ENCODE assay signal across 8 mouse cellular contexts in the genomic region with DNA sequence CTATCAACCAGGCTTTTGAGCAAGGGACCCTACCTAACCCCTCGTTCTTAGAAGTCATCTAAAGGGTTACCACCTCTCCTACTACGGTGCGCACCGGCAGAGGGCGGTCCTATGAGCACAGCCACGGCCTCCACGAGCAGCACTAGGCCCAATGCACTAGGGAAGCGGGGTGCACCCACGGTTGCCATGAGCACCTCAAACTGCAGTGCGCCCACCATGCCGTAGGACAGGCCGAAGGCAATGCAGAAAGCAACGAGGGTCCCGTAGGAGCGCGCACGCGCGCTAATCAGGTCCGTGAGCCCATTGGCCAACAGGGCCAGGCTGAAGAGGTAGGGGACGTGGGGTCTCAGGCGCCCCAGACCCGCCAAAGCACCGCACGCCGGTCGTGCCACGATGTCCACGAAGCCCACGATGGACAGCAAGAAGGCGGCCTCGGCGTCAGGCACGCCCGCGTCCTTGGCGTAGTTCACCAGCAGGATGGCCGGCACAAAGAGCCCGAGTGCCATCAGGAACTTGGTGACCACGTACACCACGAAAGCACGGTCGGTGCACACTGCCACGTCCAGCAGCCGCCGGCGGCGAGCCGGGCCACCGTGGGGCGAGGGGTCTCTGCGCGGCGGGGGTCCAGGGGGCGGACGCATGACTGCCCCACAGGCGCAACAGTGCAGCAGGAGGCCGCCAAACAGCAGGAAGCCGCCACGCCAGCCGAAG. TPM values are rescaled to one million over a fixed set of nuclear protein-coding genes. Genes with fewer than 3 reads are reported as not detected.
DNase-seq lines count a peak whose midpoint lies in the region; ATAC-seq and TF ChIP-seq lines count a peak whose summit lies in the region.

No protein-coding gene starts in this region.

- TF ChIP-seq CTCF in cerebellum, adult 2 months (IDR thresholded peaks at IDR 0.05; ENCODE audit: borderline replicate concordance, insufficient read depth, low read depth, low read length), result no peak

- no peak for TF ChIP-seq POLR2A in cerebellum, adult 2 months (IDR thresholded peaks at IDR 0.05; ENCODE audit: borderline replicate concordance, insufficient read depth, low read length)

- peak overlapping the region; percentile 3 for H3K4me3 ChIP-seq in cerebellum, adult 2 months (replicated peaks; ENCODE audit: insufficient read depth, low read depth, low read length)
- peak overlapping the region; percentile 28 for H3K4me3 ChIP-seq in neural tube, embryonic 11.5 days (ENCODE audit: low read depth, low read length)
- peak overlapping the region; percentile 50 for H3K4me3 ChIP-seq in heart, embryonic 16.5 days (ENCODE audit: low read length)
- H3K4me3 ChIP-seq in limb, embryonic 15.5 days, result peak overlapping the region; percentile 40
- H3K4me3 ChIP-seq in stomach, embryonic 14.5 days (ENCODE audit: low read depth, low read length), result peak overlapping the region; percentile 35

- no peaks in the 10 kb centered on the region for H3K9me3 ChIP-seq in neural tube, embryonic 11.5 days (ENCODE audit: control insufficient read depth, low read length)
- H3K9me3 ChIP-seq in heart, embryonic 16.5 days (replicated peaks; ENCODE audit: control insufficient read depth, low read length), result no peaks in the 10 kb centered on the region
- H3K9me3 ChIP-seq in limb, embryonic 15.5 days, result no peaks in the 10 kb centered on the region
- no peaks in the 10 kb centered on the region for H3K9me3 ChIP-seq in stomach, embryonic 14.5 days (ENCODE audit: control insufficient read depth, low read depth, low read length)

- H3K27ac ChIP-seq in cerebellum, adult 2 months (ENCODE audit: insufficient read depth, low read length), result no peak overlapping the region
- H3K27ac ChIP-seq in neural tube, embryonic 11.5 days (ENCODE audit: low read depth, low read length), result no peak overlapping the region
- H3K27ac ChIP-seq in heart, embryonic 16.5 days (ENCODE audit: low read length), result no peak overlapping the region
- no peak overlapping the region for H3K27ac ChIP-seq in limb, embryonic 15.5 days
- no peak overlapping the region for H3K27ac ChIP-seq in stomach, embryonic 14.5 days (ENCODE audit: low read length)

- ATAC-seq in neural tube, embryonic 11.5 days (ENCODE audit: insufficient read depth, low FRiP score, low TSS enrichment), result peak; percentile 53; the same call in 1 of the 2 replicates
- peak; percentile 58 for ATAC-seq in heart, embryonic 16.5 days (replicated peaks; ENCODE audit: extremely low read depth, insufficient read depth, low FRiP score)
- no peak for ATAC-seq in limb, embryonic 15.5 days (ENCODE audit: insufficient number of reproducible peaks, low FRiP score, low TSS enrichment, low read depth)
- ATAC-seq in stomach, embryonic 14.5 days (ENCODE audit: insufficient number of reproducible peaks, insufficient read depth, low FRiP score, low read depth), result peak; percentile 50
- no peak for ATAC-seq in monocyte, adult 5-6 weeks (replicated peaks; ENCODE audit: insufficient number of reproducible peaks, low FRiP score, low TSS enrichment, poor library complexity, severe bottlenecking)

- no peak for DNase-seq in cerebellum, adult 2 months
- no peak for DNase-seq in cerebellum, adult 9-10 months
- peak; percentile 47 for DNase-seq in neural tube, embryonic 11.5 days (ENCODE audit: low spot score)
- no peak for DNase-seq in neural tube, embryonic 10.5 days (ENCODE audit: extremely low spot score, low spot score)

- H3K4me2 ChIP-seq in neural tube, embryonic 11.5 days (ENCODE audit: low read depth), result peak overlapping the region; percentile 65
- H3K4me2 ChIP-seq in heart, embryonic 16.5 days (ENCODE audit: low read depth, low read length), result peak overlapping the region; percentile 84
- H3K4me2 ChIP-seq in limb, embryonic 15.5 days, result peak overlapping the region; percentile 87
- H3K4me2 ChIP-seq in stomach, embryonic 14.5 days (replicated peaks; ENCODE audit: low read depth, low read length), result peak overlapping the region; percentile 83

- H3K4me1 ChIP-seq in cerebellum, adult 2 months (ENCODE audit: control insufficient read depth, insufficient read depth, low read length), result peaks cover 4% of the 10 kb centered on the region; the same call in 1 of the 2 replicates
- peaks cover 3% of the 10 kb centered on the region; the same call in 1 of the 2 replicates for H3K4me1 ChIP-seq in neural tube, embryonic 11.5 days (ENCODE audit: control insufficient read depth, insufficient read depth, low read length)
- H3K4me1 ChIP-seq in heart, embryonic 16.5 days (ENCODE audit: control insufficient read depth, insufficient read depth, low read length), result peaks cover 10% of the 10 kb centered on the region
- peaks cover 17% of the 10 kb centered on the region for H3K4me1 ChIP-seq in limb, embryonic 15.5 days
- 0 out of 2 replicates have a peak, but pooled peaks cover 8% of the 10 kb centered on the region for H3K4me1 ChIP-seq in stomach, embryonic 14.5 days (ENCODE audit: control insufficient read depth, insufficient read depth, low read length)

- 2% methylated on average over 61 of the region's 61 CpGs for whole genome bisulfite sequencing in cerebellum, adult 2 months
- 3% methylated on average over 60 of the region's 61 CpGs for WGBS in neural tube, embryonic 11.5 days
- 2% methylated on average over 61 of the region's 61 CpGs for WGBS in heart, embryonic 16.5 days
- 2% methylated on average over 61 of the region's 61 CpGs for WGBS in limb, embryonic 15.5 days
- 2% methylated on average over 61 of the region's 61 CpGs for WGBS in stomach, embryonic 14.5 days

- H3K9ac ChIP-seq in neural tube, embryonic 11.5 days (ENCODE audit: low read length), result peak overlapping the region; percentile 49
- H3K9ac ChIP-seq in heart, embryonic 16.5 days (ENCODE audit: low read length), result peak overlapping the region; percentile 77
- H3K9ac ChIP-seq in limb, embryonic 15.5 days, result peak overlapping the region; percentile 44
- peak overlapping the region; percentile 47 for H3K9ac ChIP-seq in stomach, embryonic 14.5 days (replicated peaks; ENCODE audit: low read depth, low read length)

- no peaks in the 10 kb centered on the region for H3K36me3 ChIP-seq in neural tube, embryonic 11.5 days (ENCODE audit: control insufficient read depth, insufficient read depth, low read length)
- peaks cover 14% of the 10 kb centered on the region for H3K36me3 ChIP-seq in heart, embryonic 16.5 days (ENCODE audit: control insufficient read depth, insufficient read depth)
- H3K36me3 ChIP-seq in limb, embryonic 15.5 days, result peaks cover 27% of the 10 kb centered on the region
- H3K36me3 ChIP-seq in stomach, embryonic 14.5 days (ENCODE audit: control insufficient read depth, insufficient read depth, low read length), result peaks cover 8% of the 10 kb centered on the region; the same call in 1 of the 2 replicates

- H3K27me3 ChIP-seq in cerebellum, adult 2 months (ENCODE audit: control insufficient read depth, insufficient read depth, low read length), result no peaks in the 10 kb centered on the region
- H3K27me3 ChIP-seq in neural tube, embryonic 11.5 days (ENCODE audit: control insufficient read depth, insufficient read depth, low read length), result peaks cover 32% of the 10 kb centered on the region
- H3K27me3 ChIP-seq in heart, embryonic 16.5 days (ENCODE audit: control insufficient read depth, insufficient read depth, low read length), result peaks cover 8% of the 10 kb centered on the region
- peaks cover 46% of the 10 kb centered on the region for H3K27me3 ChIP-seq in limb, embryonic 15.5 days
- H3K27me3 ChIP-seq in stomach, embryonic 14.5 days (ENCODE audit: control insufficient read depth, insufficient read depth, low read length), result 0 out of 2 replicates have a peak, but pooled peaks cover 6% of the 10 kb centered on the region

RNA-seq across cellular contexts. Expression of gene Slc16a8, which starts 2.6 kb away (rescaled TPM):
- 0.47 and 1.7 TPM in 2 replicates for polyA plus RNA-seq in cerebellum, adult 2 months (2012; rRNA removed)
- not detected in 2 replicates for polyA plus RNA-seq in neural tube, embryonic 11.5 days (2014; fragmentation: Nextera tagmentation; extraction: Ambion mirVana)
- polyA plus RNA-seq in heart, embryonic 16.5 days (2015; fragmentation: Nextera tagmentation; extraction: Ambion mirVana), result 0.47 and 0.95 TPM in 2 replicates
- 0.12 and 0.36 TPM in 2 replicates for polyA plus RNA-seq in limb, embryonic 15.5 days (2015; fragmentation: Nextera tagmentation; extraction: Ambion mirVana)
- 0.18 and 0.19 TPM in 2 replicates for polyA plus RNA-seq in stomach, embryonic 14.5 days (2014; fragmentation: Nextera tagmentation; extraction: Ambion mirVana)
- total RNA-seq in monocyte, adult 5-6 weeks (2017), result not detected in 3 replicates

RNA-seq across cellular contexts. Expression of gene Gm49486, which starts 22.7 kb away (rescaled TPM):
- 0.33 and 0.67 TPM in 2 replicates for polyA plus RNA-seq in cerebellum, adult 2 months (2012; rRNA removed)
- 0.38 and 0.49 TPM in 2 replicates for polyA plus RNA-seq in neural tube, embryonic 11.5 days (2014; fragmentation: Nextera tagmentation; extraction: Ambion mirVana)
- 0.63 and 0.67 TPM in 2 replicates for polyA plus RNA-seq in heart, embryonic 16.5 days (2015; fragmentation: Nextera tagmentation; extraction: Ambion mirVana)
- 1.1 and 1.2 TPM in 2 replicates for polyA plus RNA-seq in limb, embryonic 15.5 days (2015; fragmentation: Nextera tagmentation; extraction: Ambion mirVana)
- polyA plus RNA-seq in stomach, embryonic 14.5 days (2014; fragmentation: Nextera tagmentation; extraction: Ambion mirVana), result 0.93 and 1.3 TPM in 2 replicates
- total RNA-seq in monocyte, adult 5-6 weeks (2017), result not detected in 3 replicates

RNA-seq across cellular contexts. Expression of gene Pick1, which starts 23.0 kb away (rescaled TPM):
- polyA plus RNA-seq in cerebellum, adult 2 months (2012; rRNA removed), result 93.1 and 95.8 TPM in 2 replicates
- 27.3 and 28.8 TPM in 2 replicates for polyA plus RNA-seq in neural tube, embryonic 11.5 days (2014; fragmentation: Nextera tagmentation; extraction: Ambion mirVana)
- polyA plus RNA-seq in heart, embryonic 16.5 days (2015; fragmentation: Nextera tagmentation; extraction: Ambion mirVana), result 36.5 and 37.9 TPM in 2 replicates
- 43.8 and 45.8 TPM in 2 replicates for polyA plus RNA-seq in limb, embryonic 15.5 days (2015; fragmentation: Nextera tagmentation; extraction: Ambion mirVana)
- 28.7 and 33.1 TPM in 2 replicates for polyA plus RNA-seq in stomach, embryonic 14.5 days (2014; fragmentation: Nextera tagmentation; extraction: Ambion mirVana)
- total RNA-seq in monocyte, adult 5-6 weeks (2017), result 7.2 to 13.7 TPM (median 8.1 TPM) in 3 replicates

RNA-seq across cellular contexts. Expression of gene Baiap2l2, which starts 33.4 kb away (rescaled TPM):
- polyA plus RNA-seq in cerebellum, adult 2 months (2012; rRNA removed), result 0.21 and 0.52 TPM in 2 replicates
- 1.9 and 2.3 TPM in 2 replicates for polyA plus RNA-seq in neural tube, embryonic 11.5 days (2014; fragmentation: Nextera tagmentation; extraction: Ambion mirVana)
- polyA plus RNA-seq in heart, embryonic 16.5 days (2015; fragmentation: Nextera tagmentation; extraction: Ambion mirVana), result 14.2 and 17.3 TPM in 2 replicates
- polyA plus RNA-seq in limb, embryonic 15.5 days (2015; fragmentation: Nextera tagmentation; extraction: Ambion mirVana), result 17.2 and 19.7 TPM in 2 replicates
- 5.9 and 8.6 TPM in 2 replicates for polyA plus RNA-seq in stomach, embryonic 14.5 days (2014; fragmentation: Nextera tagmentation; extraction: Ambion mirVana)
- total RNA-seq in monocyte, adult 5-6 weeks (2017), result 0.57 TPM in 1 of 3 replicates, not detected in the others

Comparison
In these comparisons a context has a peak if more than half of its experiments do, and no peak if none do; other contexts are left out.
1. ATAC-seq: peak in neural tube, embryonic 11.5 days (single experiment), heart, embryonic 16.5 days (single experiment) and stomach, embryonic 14.5 days (single experiment); none in limb, embryonic 15.5 days (single experiment) and monocyte, adult 5-6 weeks (single experiment).
2. Peak in every context shown above with its lines, with median percentiles within 50 percentile points of each other: H3K4me3 ChIP-seq, H3K4me2 ChIP-seq and H3K9ac ChIP-seq.